Mouse (Mus musculus) liver, embryonic 13.5 days (tissue): ENCODE results near the gene Ak8. TPM values are rescaled to one million over a fixed set of nuclear protein-coding genes. Genes with fewer than 3 reads are reported as not detected.

ENCODE experiments used
- ATAC-seq: fragments of 200-750 bp; cut with Nextera tagmentation; 2 replicates; pipeline ENCODE4 v1.8.0; 2017; ENCODE audit warnings: low read depth, mild to moderate bottlenecking, moderate number of reproducible peaks, moderate library complexity
- DNase-seq: peaks from one replicate; pipeline ENCODE4 v3.0.0; 2022
- H3K27ac ChIP-seq: fragments of 300-500 bp; sonication (generic); 2 replicates; pipeline ENCODE4 v1.5.1; 2015; ENCODE audit warnings: moderate library complexity, mild to moderate bottlenecking, inconsistent platforms
- H3K27me3 ChIP-seq: fragments of 300-500 bp; sonication (generic); 2 replicates; pipeline ENCODE4 v1.6.1; 2015; ENCODE audit warnings: mild to moderate bottlenecking, inconsistent platforms
- H3K36me3 ChIP-seq: fragments of 300-500 bp; sonication (generic); 2 replicates; pipeline ENCODE4 v1.6.1; 2015; ENCODE audit warnings: mild to moderate bottlenecking, inconsistent platforms
- H3K4me1 ChIP-seq: fragments of 300-500 bp; sonication (generic); replicated peaks from 2 replicates; pipeline ENCODE4 v1.6.1; 2015; ENCODE audit warnings: inconsistent platforms
- H3K4me2 ChIP-seq: fragments of 300-500 bp; sonication (generic); 2 replicates; pipeline ENCODE4 v1.6.1; 2015; ENCODE audit warnings: inconsistent platforms, mild to moderate bottlenecking, moderate library complexity
- H3K4me3 ChIP-seq: fragments of 300-500 bp; sonication (generic); replicated peaks from 2 replicates; pipeline ENCODE4 v1.5.1; 2015; ENCODE audit warnings: mild to moderate bottlenecking, inconsistent platforms
- H3K9ac ChIP-seq: fragments of 300-500 bp; sonication (generic); 2 replicates; pipeline ENCODE4 v1.6.1; 2015; ENCODE audit warnings: mild to moderate bottlenecking, inconsistent platforms
- H3K9me3 ChIP-seq: fragments of 300-500 bp; sonication (generic); replicated peaks from 2 replicates; pipeline ENCODE4 v1.6.1; 2016; ENCODE audit warnings: inconsistent platforms
- WGBS: fragments of 180-500 bp; shearing (Covaris S2); methylation state at CpG from one replicate; pipeline ENCODE4 v1.1.7; 2015; ENCODE audit not compliant: insufficient replicate concordance; 5-methylcytosine and 5-hydroxymethylcytosine counted together
- polyA plus RNA-seq: library from polyadenylated mRNA; unstranded; fragments of >200 nt; fragmentation: Nextera tagmentation; extraction: Ambion mirVana; gene quantifications from 2 replicates; pipeline ENCODE4 v1.2.1, GENCODE M21; 2015

Gene Ak8
- polyA plus RNA-seq, 1 experiment from 2014 or later, result 0.16 TPM

DNA sequence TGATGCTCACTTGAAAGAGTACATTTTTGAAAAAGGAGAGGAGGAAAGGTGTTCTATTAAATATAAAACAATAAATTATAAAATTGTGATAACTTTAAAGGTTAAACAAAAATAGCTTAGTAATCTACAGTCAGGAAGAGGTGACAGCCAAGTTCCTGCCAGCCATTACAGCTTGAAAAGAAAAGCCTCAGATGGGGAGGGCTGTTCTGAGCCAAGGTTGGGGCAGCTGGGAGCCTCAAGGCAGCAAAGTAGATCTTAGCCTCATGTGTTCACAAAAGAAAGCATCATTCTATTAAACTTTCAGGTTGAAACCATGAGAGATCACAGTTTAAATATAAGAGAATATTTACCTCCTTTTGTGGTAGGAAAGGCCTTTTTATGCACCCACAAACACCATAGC lies 30.7 kb downstream of the Ak8 start:
- no peak overlapping the region for H3K4me2 ChIP-seq
- H3K9ac ChIP-seq, result no peak overlapping the region
- H3K4me1 ChIP-seq, result 0 out of 2 replicates have a peak, but pooled peaks cover 3% of the 10 kb centered on the region
- no peak overlapping the region for H3K4me3 ChIP-seq
- ATAC-seq (no peak), DNase-seq (no peak)
- H3K36me3 ChIP-seq, result no peaks in the 10 kb centered on the region
- no peak overlapping the region for H3K27ac ChIP-seq
- no peaks in the 10 kb centered on the region for H3K9me3 ChIP-seq
- H3K27me3 ChIP-seq, result no peaks in the 10 kb centered on the region

- WGBS, result 75% methylated on average over 5 of the region's 5 CpGs
- H3K27me3 ChIP-seq, result no peaks in the 10 kb centered on the region
- DNase-seq (no peak), ATAC-seq (no peak)
- no peak overlapping the region for H3K4me3 ChIP-seq
- no peaks in the 10 kb centered on the region for H3K36me3 ChIP-seq
- no peak overlapping the region for H3K27ac ChIP-seq
- no peaks in the 10 kb centered on the region for H3K9me3 ChIP-seq
- no peaks in the 10 kb centered on the region for H3K4me1 ChIP-seq
- H3K9ac ChIP-seq, result no peak overlapping the region
- H3K4me2 ChIP-seq, result no peak overlapping the region
Observed at GRCm38 (mm10) chr2:28737112-28737511, 37.1 kb downstream of the Ak8 start.

DNA sequence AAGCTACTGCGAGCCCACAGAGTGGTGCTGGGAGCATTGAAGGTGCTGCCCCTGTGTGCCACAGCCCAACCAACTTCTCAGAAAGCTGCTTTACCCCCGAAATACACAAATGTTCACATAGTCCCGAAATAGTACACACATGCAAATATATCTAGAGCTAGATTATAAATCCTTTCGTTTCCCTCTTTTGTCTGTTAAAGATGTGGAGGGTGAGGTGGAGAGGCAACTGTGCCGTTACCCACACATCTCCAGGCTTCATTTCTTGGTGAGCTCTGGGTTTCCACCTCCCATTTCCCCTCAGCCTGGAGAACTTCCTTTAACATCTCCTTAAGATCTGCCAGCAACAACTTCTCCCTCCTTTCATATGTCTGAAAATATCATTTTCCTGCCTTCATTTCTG lies 40.2 kb downstream of the Ak8 start:
- 53% methylated on average over 5 of the region's 5 CpGs for WGBS
- no peaks in the 10 kb centered on the region for H3K4me1 ChIP-seq
- no peak overlapping the region for H3K27ac ChIP-seq
- no peaks in the 10 kb centered on the region for H3K36me3 ChIP-seq
- no peak overlapping the region for H3K9ac ChIP-seq
- DNase-seq, result no peak
- H3K4me3 ChIP-seq, result no peak overlapping the region
- 0 out of 2 replicates have a peak, but pooled peaks cover 3% of the 10 kb centered on the region for H3K27me3 ChIP-seq
- no peaks in the 10 kb centered on the region for H3K9me3 ChIP-seq
- ATAC-seq, result no peak
- H3K4me2 ChIP-seq, result no peak overlapping the region

- H3K27ac ChIP-seq, result no peak overlapping the region
- H3K9me3 ChIP-seq, result no peaks in the 10 kb centered on the region
- H3K4me3 ChIP-seq, result no peak overlapping the region
- H3K27me3 ChIP-seq, result 0 out of 2 replicates have a peak, but pooled peaks cover 3% of the 10 kb centered on the region
- no peaks in the 10 kb centered on the region for H3K4me1 ChIP-seq
- no peak overlapping the region for H3K9ac ChIP-seq
- H3K36me3 ChIP-seq, result no peaks in the 10 kb centered on the region
- DNase-seq (no peak), ATAC-seq (no peak)
- WGBS, result 62% methylated on average over 8 of the region's 8 CpGs
- no peak overlapping the region for H3K4me2 ChIP-seq
Observed at GRCm38 (mm10) chr2:28742701-28743100, 42.7 kb downstream of the Ak8 start.

GRCm38 (mm10) chr2:28746682-28747332 lies 46.8 kb downstream of the Ak8 start:
- Histone ChIP-seq H3K9ac (no peak overlapping the region), H3K9me3 (no peaks in the 10 kb centered on the region), H3K27me3 (peaks cover 33% of the 10 kb centered on the region), H3K36me3 (no peaks in the 10 kb centered on the region), H3K27ac (no peak overlapping the region), H3K4me1 (peaks cover 6% of the 10 kb centered on the region; the same call in 1 of the 2 replicates), H3K4me3 (no peak overlapping the region), H3K4me2 (no peak overlapping the region)
- ATAC-seq (no peak), DNase-seq (no peak)
- 64% methylated on average over 15 of the region's 15 CpGs for WGBS

- peaks cover 8% of the 10 kb centered on the region; the same call in 1 of the 2 replicates for H3K4me1 ChIP-seq
- H3K4me2 ChIP-seq, result no peak overlapping the region
- H3K27ac ChIP-seq, result no peak overlapping the region
- no peaks in the 10 kb centered on the region for H3K9me3 ChIP-seq
- H3K9ac ChIP-seq, result no peak overlapping the region
- H3K27me3 ChIP-seq, result peaks cover 39% of the 10 kb centered on the region
- ATAC-seq (no peak), DNase-seq (no peak)
- no peaks in the 10 kb centered on the region for H3K36me3 ChIP-seq
- no peak overlapping the region for H3K4me3 ChIP-seq
- WGBS, result 66% methylated on average over 2 of the region's 2 CpGs
Observed at GRCm38 (mm10) chr2:28747705-28748104, 47.7 kb downstream of the Ak8 start.

GRCm38 (mm10) chr2:28751186-28751585 lies 51.2 kb downstream of the Ak8 start:
- peak overlapping the region; percentile 55 for H3K4me2 ChIP-seq
- DNase-seq, result no peak
- H3K4me1 ChIP-seq, result peaks cover 8% of the 10 kb centered on the region; the same call in 1 of the 2 replicates
- 4% methylated on average over 17 of the region's 17 CpGs for WGBS
- peaks cover 55% of the 10 kb centered on the region for H3K27me3 ChIP-seq
- H3K9ac ChIP-seq, result no peak overlapping the region
- H3K27ac ChIP-seq, result no peak overlapping the region
- no peaks in the 10 kb centered on the region for H3K9me3 ChIP-seq
- ATAC-seq, result no peak
- no peaks in the 10 kb centered on the region for H3K36me3 ChIP-seq
- peak overlapping the region; percentile 30 for H3K4me3 ChIP-seq

DNA sequence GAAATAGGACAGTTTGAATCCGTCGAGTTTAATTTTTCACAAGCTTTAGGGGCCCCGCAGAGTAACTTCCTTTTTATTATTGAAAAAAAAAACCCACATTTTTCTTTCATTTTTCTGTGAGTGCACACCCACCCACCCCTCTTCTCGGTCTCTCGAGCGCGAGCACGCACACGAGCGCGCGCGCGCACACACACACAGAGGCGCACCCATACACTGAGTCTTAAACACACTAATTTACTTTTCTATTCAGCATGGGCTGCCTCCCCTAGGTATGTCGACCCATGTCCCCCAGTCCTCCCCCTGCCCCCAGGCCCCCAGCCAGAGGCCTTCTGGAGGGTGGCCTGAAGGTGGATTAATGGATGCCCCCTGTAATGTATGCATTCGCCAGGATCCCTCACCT lies 51.7 kb downstream of the Ak8 start:
- 21% methylated on average over 17 of the region's 17 CpGs for WGBS
- no peak for ATAC-seq

GRCm38 (mm10) chr2:28752388-28752787 lies 52.4 kb downstream of the Ak8 start:
- Histone ChIP-seq H3K9ac (no peak overlapping the region), H3K4me1 (peaks cover 8% of the 10 kb centered on the region; the same call in 1 of the 2 replicates), H3K4me3 (no peak overlapping the region), H3K27me3 (peaks cover 60% of the 10 kb centered on the region), H3K36me3 (no peaks in the 10 kb centered on the region), H3K4me2 (no peak overlapping the region), H3K9me3 (no peaks in the 10 kb centered on the region), H3K27ac (no peak overlapping the region)
- DNase-seq (no peak), ATAC-seq (no peak)
- WGBS, result 48% methylated on average over 8 of the region's 8 CpGs

More for the DNA sequence above, 51.7 kb downstream of the Ak8 start:
- no peak for DNase-seq
- H3K36me3 ChIP-seq, result no peaks in the 10 kb centered on the region
- no peak overlapping the region for H3K9ac ChIP-seq
- peak overlapping the region; percentile 30 for H3K4me3 ChIP-seq
- H3K4me1 ChIP-seq, result peaks cover 8% of the 10 kb centered on the region; the same call in 1 of the 2 replicates
- no peaks in the 10 kb centered on the region for H3K9me3 ChIP-seq
- H3K27me3 ChIP-seq, result peaks cover 55% of the 10 kb centered on the region
- peak overlapping the region; percentile 55 for H3K4me2 ChIP-seq
- no peak overlapping the region for H3K27ac ChIP-seq

DNA sequence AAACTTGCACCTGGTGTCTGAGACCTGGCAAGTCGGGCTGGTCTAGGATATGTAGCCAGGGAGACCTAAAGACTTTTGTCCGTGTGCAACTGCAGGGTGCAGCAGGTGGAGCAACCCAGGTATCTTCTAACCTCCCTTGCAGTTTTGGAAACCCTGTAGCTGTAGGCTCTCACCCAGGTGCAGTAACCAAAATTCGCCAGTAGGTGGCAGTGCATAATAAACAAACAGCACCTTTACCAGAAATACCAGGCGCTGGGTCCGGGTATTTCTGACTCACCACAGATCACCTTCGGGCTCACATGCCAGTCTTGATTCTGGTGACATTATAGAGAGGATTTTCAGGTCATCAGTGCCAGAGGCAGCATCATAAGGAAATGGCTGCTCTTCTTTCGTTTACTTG lies 55.5 kb downstream of the Ak8 start:
- H3K27ac ChIP-seq, result no peak overlapping the region
- H3K27me3 ChIP-seq, result peaks cover 51% of the 10 kb centered on the region
- ATAC-seq, result no peak
- 3% methylated on average over 7 of the region's 7 CpGs for WGBS
- peaks cover 8% of the 10 kb centered on the region; the same call in 1 of the 2 replicates for H3K4me1 ChIP-seq
- H3K9me3 ChIP-seq, result no peaks in the 10 kb centered on the region
- no peak overlapping the region for H3K4me3 ChIP-seq
- peak; percentile 61 for DNase-seq
- no peak overlapping the region for H3K4me2 ChIP-seq
- H3K9ac ChIP-seq, result no peak overlapping the region
- no peaks in the 10 kb centered on the region for H3K36me3 ChIP-seq

GRCm38 (mm10) chr2:28756201-28756600 lies 56.2 kb downstream of the Ak8 start:
- Histone ChIP-seq H3K36me3 (no peaks in the 10 kb centered on the region), H3K9ac (no peak overlapping the region), H3K4me2 (no peak overlapping the region), H3K4me1 (peaks cover 7% of the 10 kb centered on the region; the same call in 1 of the 2 replicates), H3K4me3 (no peak overlapping the region), H3K27ac (no peak overlapping the region), H3K27me3 (peaks cover 43% of the 10 kb centered on the region), H3K9me3 (no peaks in the 10 kb centered on the region)
- DNase-seq (peak; percentile 29), ATAC-seq (no peak)
- 34% methylated on average over 4 of the region's 4 CpGs for WGBS

DNA sequence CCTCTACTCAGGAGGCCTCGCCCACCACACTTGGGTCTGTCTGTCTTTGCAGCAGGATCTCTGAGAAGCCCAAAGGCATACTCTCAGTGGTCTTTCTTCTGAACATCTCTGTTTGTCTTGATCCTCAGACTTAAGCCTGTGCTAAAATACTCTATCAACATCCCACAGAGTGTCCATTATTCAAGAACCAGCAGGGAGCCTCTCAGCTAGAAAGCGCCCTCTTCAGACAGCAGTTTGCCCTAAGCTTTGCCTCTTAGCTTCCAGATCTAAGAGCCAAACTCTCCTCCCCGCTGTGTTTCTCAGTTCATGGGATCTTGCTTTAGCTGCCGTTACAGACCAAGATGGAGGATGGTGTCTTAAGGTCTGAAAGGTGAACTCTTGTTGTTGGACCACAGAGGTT lies 59.5 kb downstream of the Ak8 start:
- Histone ChIP-seq H3K4me2 (no peak overlapping the region), H3K27me3 (peaks cover 12% of the 10 kb centered on the region), H3K36me3 (no peaks in the 10 kb centered on the region), H3K4me3 (no peak overlapping the region), H3K4me1 (no peaks in the 10 kb centered on the region), H3K27ac (no peak overlapping the region), H3K9me3 (no peaks in the 10 kb centered on the region), H3K9ac (no peak overlapping the region)
- WGBS, result 42% methylated on average over 4 of the region's 4 CpGs
- DNase-seq, result no peak
- ATAC-seq, result no peak
